Mouse (Mus musculus): ENCODE data around the gene Enpp1.
"Not testable (repeated sequence)": the region's sequence is repeated elsewhere in the genome, so short reads cannot be mapped to it uniquely, and the experiment has no call there.

GRCm38 (mm10) chr10:24616572-24616971 is 95.4 kb downstream of the Enpp1 start:
- not testable (repeated sequence) for TF ChIP-seq CTCF, EP300 (IDR thresholded peaks at IDR 0.05; ENCODE audit: low read depth)

Measured in liver, postnatal 0 days (tissue).